Mouse (Mus musculus): Measurements from ENCODE around the gene Atp1b3. TPM values are rescaled to one million over a fixed set of nuclear protein-coding genes. Genes with fewer than 3 reads are reported as not detected.
A peak's percentile ranks its signal among the peaks of the same experiment; 100 is the strongest.
"Not testable (repeated sequence)": the region's sequence is repeated elsewhere in the genome, so short reads cannot be mapped to it uniquely, and the experiment has no call there.

Atp1b3 gene
- total RNA-seq, 1 experiment from 2014 or later = 100 TPM

- ATAC-seq (replicated peaks in 1 of 2; ENCODE audit: insufficient read depth in 1 of 2, low FRiP score in 2 of 2, low TSS enrichment in 1 of 2, low read depth in 1 of 2, poor library complexity in 2 of 2, severe bottlenecking in 2 of 2) = peak; percentile 62 to 78
Observed at GRCm38 (mm10) chr9:96375819-96376218, 11.6 kb upstream of the Atp1b3 start.

GRCm38 (mm10) chr9:96371075-96371474 lies 6.8 kb upstream of the Atp1b3 start:
- no peak for ATAC-seq (replicated peaks in 1 of 2; ENCODE audit: insufficient read depth in 1 of 2, low FRiP score in 2 of 2, low TSS enrichment in 1 of 2, low read depth in 1 of 2, poor library complexity in 2 of 2, severe bottlenecking in 2 of 2)

GRCm38 (mm10) chr9:96369654-96370384 lies 5.6 kb upstream of the Atp1b3 start:
- ATAC-seq (replicated peaks in 1 of 2; ENCODE audit: insufficient read depth in 1 of 2, low FRiP score in 2 of 2, low TSS enrichment in 1 of 2, low read depth in 1 of 2, poor library complexity in 2 of 2, severe bottlenecking in 2 of 2) = peak; percentile 35 to 40

GRCm38 (mm10) chr9:96365271-96365872 lies 1.1 kb upstream of the Atp1b3 start:
- ATAC-seq (replicated peaks in 1 of 2; ENCODE audit: insufficient read depth in 1 of 2, low FRiP score in 2 of 2, low TSS enrichment in 1 of 2, low read depth in 1 of 2, poor library complexity in 2 of 2, severe bottlenecking in 2 of 2) = no peak

- peak; percentile 13 to 43; a peak in 2 of 4 replicates for ATAC-seq (replicated peaks in 1 of 2; ENCODE audit: insufficient read depth in 1 of 2, low FRiP score in 2 of 2, low TSS enrichment in 1 of 2, low read depth in 1 of 2, poor library complexity in 2 of 2, severe bottlenecking in 2 of 2)
Observed at GRCm38 (mm10) chr9:96363581-96364140, 581 bp downstream of the Atp1b3 start.

GRCm38 (mm10) chr9:96360056-96360455 lies 4.2 kb downstream of the Atp1b3 start:
- ATAC-seq (replicated peaks in 1 of 2; ENCODE audit: insufficient read depth in 1 of 2, low FRiP score in 2 of 2, low TSS enrichment in 1 of 2, low read depth in 1 of 2, poor library complexity in 2 of 2, severe bottlenecking in 2 of 2) = no peak

GRCm38 (mm10) chr9:96353799-96354198 lies 10.4 kb downstream of the Atp1b3 start:
- peak; percentile 22 to 49; a peak in 2 of 4 replicates for ATAC-seq (replicated peaks in 1 of 2; ENCODE audit: insufficient read depth in 1 of 2, low FRiP score in 2 of 2, low TSS enrichment in 1 of 2, low read depth in 1 of 2, poor library complexity in 2 of 2, severe bottlenecking in 2 of 2)

- ATAC-seq (replicated peaks in 1 of 2; ENCODE audit: insufficient read depth in 1 of 2, low FRiP score in 2 of 2, low TSS enrichment in 1 of 2, low read depth in 1 of 2, poor library complexity in 2 of 2, severe bottlenecking in 2 of 2) = no peak
Observed at GRCm38 (mm10) chr9:96353121-96353769, 11.0 kb downstream of the Atp1b3 start.

- ATAC-seq (replicated peaks in 1 of 2; ENCODE audit: insufficient read depth in 1 of 2, low FRiP score in 2 of 2, low TSS enrichment in 1 of 2, low read depth in 1 of 2, poor library complexity in 2 of 2, severe bottlenecking in 2 of 2) = not testable (repeated sequence)
Observed at GRCm38 (mm10) chr9:96351771-96352170, 12.5 kb downstream of the Atp1b3 start.

- no peak for ATAC-seq (replicated peaks in 1 of 2; ENCODE audit: insufficient read depth in 1 of 2, low FRiP score in 2 of 2, low TSS enrichment in 1 of 2, low read depth in 1 of 2, poor library complexity in 2 of 2, severe bottlenecking in 2 of 2)
Observed at GRCm38 (mm10) chr9:96350476-96350875, 13.8 kb downstream of the Atp1b3 start.

GRCm38 (mm10) chr9:96350010-96350409 lies 14.2 kb downstream of the Atp1b3 start:
- ATAC-seq (replicated peaks in 1 of 2; ENCODE audit: insufficient read depth in 1 of 2, low FRiP score in 2 of 2, low TSS enrichment in 1 of 2, low read depth in 1 of 2, poor library complexity in 2 of 2, severe bottlenecking in 2 of 2) = peak; percentile 86

GRCm38 (mm10) chr9:96348885-96349284 lies 15.4 kb downstream of the Atp1b3 start:
- no peak for ATAC-seq (replicated peaks in 1 of 2; ENCODE audit: insufficient read depth in 1 of 2, low FRiP score in 2 of 2, low TSS enrichment in 1 of 2, low read depth in 1 of 2, poor library complexity in 2 of 2, severe bottlenecking in 2 of 2)

GRCm38 (mm10) chr9:96345750-96346149 lies 18.5 kb downstream of the Atp1b3 start:
- no peak for ATAC-seq (replicated peaks in 1 of 2; ENCODE audit: insufficient read depth in 1 of 2, low FRiP score in 2 of 2, low TSS enrichment in 1 of 2, low read depth in 1 of 2, poor library complexity in 2 of 2, severe bottlenecking in 2 of 2)

- ATAC-seq (replicated peaks in 1 of 2; ENCODE audit: insufficient read depth in 1 of 2, low FRiP score in 2 of 2, low TSS enrichment in 1 of 2, low read depth in 1 of 2, poor library complexity in 2 of 2, severe bottlenecking in 2 of 2) = no peak
Observed at GRCm38 (mm10) chr9:96331146-96331545, 33.1 kb downstream of the Atp1b3 start.

GRCm38 (mm10) chr9:96328226-96328625 lies 36.0 kb downstream of the Atp1b3 start:
- no peak for ATAC-seq (replicated peaks in 1 of 2; ENCODE audit: insufficient read depth in 1 of 2, low FRiP score in 2 of 2, low TSS enrichment in 1 of 2, low read depth in 1 of 2, poor library complexity in 2 of 2, severe bottlenecking in 2 of 2)

- peak in 1 of 2 experiments; percentile 27; a peak in 2 of 4 replicates for ATAC-seq (replicated peaks in 1 of 2; ENCODE audit: insufficient read depth in 1 of 2, low FRiP score in 2 of 2, low TSS enrichment in 1 of 2, low read depth in 1 of 2, poor library complexity in 2 of 2, severe bottlenecking in 2 of 2)
Observed at GRCm38 (mm10) chr9:96326496-96326923, 37.7 kb downstream of the Atp1b3 start.

GRCm38 (mm10) chr9:96324502-96324901 lies 39.7 kb downstream of the Atp1b3 start:
- no peak for ATAC-seq (replicated peaks in 1 of 2; ENCODE audit: insufficient read depth in 1 of 2, low FRiP score in 2 of 2, low TSS enrichment in 1 of 2, low read depth in 1 of 2, poor library complexity in 2 of 2, severe bottlenecking in 2 of 2)
